Mouse (Mus musculus): Measurements from ENCODE around the gene Hacd3. TPM values are rescaled to one million over a fixed set of nuclear protein-coding genes. Genes with fewer than 3 reads are reported as not detected.

Hacd3 gene
- polyA plus RNA-seq, 1 experiment, result 16.4 TPM

GRCm38 (mm10) chr9:64990291-64990690, 31.2 kb downstream of the Hacd3 start:
- Histone ChIP-seq H3K27ac (replicated peaks; ENCODE audit: low read depth, low read length) (no peak overlapping the region), H3K4me1 (ENCODE audit: control insufficient read depth, insufficient read depth, insufficient read length, low read length) (no peaks in the 10 kb centered on the region), H3K4me3 (ENCODE audit: insufficient read depth, low read depth, low read length) (no peak overlapping the region)

DNA sequence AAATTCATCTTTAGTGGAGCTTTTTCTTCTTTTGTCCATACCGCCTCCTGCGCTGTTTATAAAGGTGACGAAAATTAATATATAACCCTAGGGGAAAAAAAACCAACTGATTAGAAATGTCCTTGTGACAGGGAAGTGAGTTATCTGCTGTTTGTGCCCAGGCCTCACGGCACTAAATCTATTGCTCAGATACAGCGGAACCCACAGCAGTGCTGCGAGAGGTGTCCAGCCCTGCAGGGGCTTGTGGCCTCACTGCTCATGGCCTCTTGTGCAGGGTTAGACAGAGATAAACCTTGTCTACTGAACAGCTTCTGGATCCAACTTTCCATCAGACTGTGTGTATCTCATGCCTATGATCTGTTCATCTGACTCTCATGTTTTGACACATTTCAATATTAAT, 33.0 kb downstream of the Hacd3 start:
- Histone ChIP-seq H3K27ac (replicated peaks; ENCODE audit: low read depth, low read length) (no peak overlapping the region), H3K4me3 (ENCODE audit: insufficient read depth, low read depth, low read length) (no peak overlapping the region), H3K4me1 (ENCODE audit: control insufficient read depth, insufficient read depth, insufficient read length, low read length) (no peaks in the 10 kb centered on the region)

- Histone ChIP-seq H3K27ac (replicated peaks; ENCODE audit: low read depth, low read length) (no peak overlapping the region), H3K4me3 (ENCODE audit: insufficient read depth, low read depth, low read length) (no peak overlapping the region), H3K4me1 (ENCODE audit: control insufficient read depth, insufficient read depth, insufficient read length, low read length) (no peaks in the 10 kb centered on the region)
Measured at GRCm38 (mm10) chr9:64987651-64988050, 33.8 kb downstream of the Hacd3 start.

GRCm38 (mm10) chr9:64985807-64986206, 35.7 kb downstream of the Hacd3 start:
- H3K4me3 ChIP-seq (ENCODE audit: insufficient read depth, low read depth, low read length), result no peak overlapping the region
- no peaks in the 10 kb centered on the region for H3K4me1 ChIP-seq (ENCODE audit: control insufficient read depth, insufficient read depth, insufficient read length, low read length)
- H3K27ac ChIP-seq (replicated peaks; ENCODE audit: low read depth, low read length), result no peak overlapping the region

GRCm38 (mm10) chr9:64985037-64985794, 36.3 kb downstream of the Hacd3 start:
- Histone ChIP-seq H3K4me3 (ENCODE audit: insufficient read depth, low read depth, low read length) (no peak overlapping the region), H3K27ac (replicated peaks; ENCODE audit: low read depth, low read length) (no peak overlapping the region), H3K4me1 (ENCODE audit: control insufficient read depth, insufficient read depth, insufficient read length, low read length) (peaks cover 2% of the 10 kb centered on the region; the same call in 1 of the 2 replicates)

DNA sequence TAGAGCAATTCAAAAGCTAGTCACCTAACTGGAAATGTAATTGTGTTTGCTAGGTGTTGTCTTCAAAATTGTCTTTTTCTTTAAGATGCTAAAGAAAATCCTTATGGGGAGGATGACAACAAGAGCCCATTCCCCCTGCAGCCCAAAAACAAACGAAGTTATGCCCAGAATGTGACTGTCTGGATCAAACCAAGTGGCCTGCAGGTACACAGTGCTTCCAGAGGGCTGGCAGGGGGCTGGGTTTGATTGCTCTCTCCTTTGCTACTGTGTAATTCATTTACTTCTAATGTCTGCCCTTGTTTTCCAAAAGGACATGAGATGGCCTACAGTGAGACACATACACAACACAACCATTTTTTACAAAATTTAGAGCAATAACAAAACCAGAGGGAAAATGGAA, 39.6 kb downstream of the Hacd3 start:
- H3K4me1 ChIP-seq (ENCODE audit: control insufficient read depth, insufficient read depth, insufficient read length, low read length), result peaks cover 2% of the 10 kb centered on the region; the same call in 1 of the 2 replicates
- no peak overlapping the region for H3K27ac ChIP-seq (replicated peaks; ENCODE audit: low read depth, low read length)
- no peak overlapping the region for H3K4me3 ChIP-seq (ENCODE audit: insufficient read depth, low read depth, low read length)

DNA sequence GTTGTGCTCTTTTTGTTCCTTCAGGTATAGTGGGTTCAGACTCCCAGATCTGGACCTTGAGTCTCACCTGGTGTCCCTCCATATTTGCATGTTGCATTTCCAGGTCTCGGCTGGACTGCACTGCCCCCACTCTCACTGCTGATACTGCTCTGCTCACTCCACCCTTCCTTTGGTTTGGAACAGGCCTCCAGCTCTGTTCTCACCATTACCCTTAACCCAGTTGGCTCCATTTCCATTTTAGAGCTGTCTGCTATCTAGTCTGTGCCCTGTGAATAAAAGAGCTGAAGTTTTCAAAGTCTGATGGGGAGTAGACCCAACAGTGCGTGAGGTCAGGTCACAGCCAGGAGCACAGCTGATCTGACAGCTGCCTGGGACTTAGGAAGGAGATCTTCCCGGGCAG, 40.9 kb downstream of the Hacd3 start:
- H3K27ac ChIP-seq (replicated peaks; ENCODE audit: low read depth, low read length), result no peak overlapping the region

DNA sequence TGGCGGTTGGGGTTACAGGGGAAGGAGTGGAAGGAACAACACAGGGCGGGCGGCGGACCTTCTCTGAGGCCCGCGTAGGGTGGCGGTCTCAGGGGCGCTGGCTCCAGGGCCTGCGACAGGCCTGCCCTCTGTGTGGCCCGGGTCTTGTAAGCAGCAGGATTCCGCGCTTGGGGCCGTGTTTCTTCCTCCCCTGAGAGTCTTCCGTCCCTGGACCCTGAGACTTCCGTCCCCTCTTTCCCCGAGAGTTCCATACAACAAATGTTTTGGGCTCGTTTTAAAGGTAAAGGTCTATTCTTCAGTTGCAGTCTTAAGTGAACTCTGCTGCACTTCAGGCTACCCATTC, 60.5 kb downstream of the Hacd3 start:
- H3K4me1 ChIP-seq (ENCODE audit: control insufficient read depth, insufficient read depth, insufficient read length, low read length), result no peaks in the 10 kb centered on the region; the same call in 1 of the 2 replicates
- peak overlapping the region; percentile 87 for H3K27ac ChIP-seq (replicated peaks; ENCODE audit: low read depth, low read length)
- peak overlapping the region; percentile 97 for H3K4me3 ChIP-seq (ENCODE audit: insufficient read depth, low read depth, low read length)

More for the DNA sequence above, 40.9 kb downstream of the Hacd3 start:
- H3K4me3 ChIP-seq (ENCODE audit: insufficient read depth, low read depth, low read length), result no peak overlapping the region
- peaks cover 2% of the 10 kb centered on the region; the same call in 1 of the 2 replicates for H3K4me1 ChIP-seq (ENCODE audit: control insufficient read depth, insufficient read depth, insufficient read length, low read length)

GRCm38 (mm10) chr9:64960117-64960977, 61.1 kb downstream of the Hacd3 start, which contains the start of gene Ints14:
TSS of gene Ints14 (plus strand) at chr9:64960905.
- peak within 1 kb of the TSS; percentile 87 for H3K27ac ChIP-seq (replicated peaks; ENCODE audit: low read depth, low read length)
- H3K4me1 ChIP-seq (ENCODE audit: control insufficient read depth, insufficient read depth, insufficient read length, low read length), result no peaks in the 10 kb centered on the region; the same call in 1 of the 2 replicates
- peak within 1 kb of the TSS; percentile 97 for H3K4me3 ChIP-seq (ENCODE audit: insufficient read depth, low read depth, low read length)

GRCm38 (mm10) chr9:64957276-64957675, 64.2 kb downstream of the Hacd3 start:
- Histone ChIP-seq H3K4me3 (ENCODE audit: insufficient read depth, low read depth, low read length) (no peak overlapping the region), H3K27ac (replicated peaks; ENCODE audit: low read depth, low read length) (no peak overlapping the region), H3K4me1 (ENCODE audit: control insufficient read depth, insufficient read depth, insufficient read length, low read length) (no peaks in the 10 kb centered on the region; the same call in 1 of the 2 replicates)

DNA sequence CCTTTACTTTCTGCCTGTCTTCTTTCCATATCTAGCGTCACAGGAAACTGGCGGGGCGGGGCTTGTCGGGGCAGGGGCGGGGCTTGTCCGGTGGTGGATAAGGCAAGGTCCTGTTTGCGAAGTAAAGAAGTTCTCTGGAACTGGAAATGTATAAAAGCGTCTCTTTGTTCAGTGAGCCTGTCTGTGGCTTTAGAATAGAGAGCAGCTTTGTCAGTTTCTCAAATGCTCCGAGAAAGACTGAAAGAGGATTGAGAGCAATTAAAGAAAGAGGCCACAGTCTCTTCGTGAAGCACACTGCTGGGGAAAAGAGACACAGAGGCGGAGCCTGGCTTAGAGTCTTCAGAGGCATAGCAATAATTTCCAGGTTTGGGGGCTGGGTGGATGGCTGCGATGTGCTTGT, 65.2 kb downstream of the Hacd3 start:
- Histone ChIP-seq H3K27ac (replicated peaks; ENCODE audit: low read depth, low read length) (no peak overlapping the region), H3K4me3 (ENCODE audit: insufficient read depth, low read depth, low read length) (peak overlapping the region; percentile 35; the same call in 1 of the 2 replicates), H3K4me1 (ENCODE audit: control insufficient read depth, insufficient read depth, insufficient read length, low read length) (no peaks in the 10 kb centered on the region)

DNA sequence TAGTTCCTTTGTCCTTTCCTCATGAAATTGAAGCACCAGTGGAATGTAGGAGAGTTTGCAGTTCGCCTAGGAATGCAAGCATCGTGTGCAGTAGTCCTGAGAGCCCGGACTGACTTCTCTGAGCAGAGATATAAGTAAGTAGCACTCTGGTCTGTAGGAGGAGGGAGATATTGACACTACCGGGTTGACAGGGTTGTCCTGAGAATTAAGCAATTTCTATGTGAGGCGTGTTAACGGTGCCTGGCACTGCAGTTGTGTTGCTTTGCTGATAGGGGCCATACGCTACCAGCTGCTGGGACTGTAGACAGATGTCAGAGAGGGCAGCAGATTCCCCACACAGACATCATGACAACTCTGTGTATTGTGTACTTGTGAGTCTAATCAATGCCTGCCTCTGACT, 68.3 kb downstream of the Hacd3 start:
- no peak overlapping the region for H3K4me3 ChIP-seq (ENCODE audit: insufficient read depth, low read depth, low read length)
- no peak overlapping the region for H3K27ac ChIP-seq (replicated peaks; ENCODE audit: low read depth, low read length)
- H3K4me1 ChIP-seq (ENCODE audit: control insufficient read depth, insufficient read depth, insufficient read length, low read length), result peaks cover under 1% of the 10 kb centered on the region; the same call in 1 of the 2 replicates

DNA sequence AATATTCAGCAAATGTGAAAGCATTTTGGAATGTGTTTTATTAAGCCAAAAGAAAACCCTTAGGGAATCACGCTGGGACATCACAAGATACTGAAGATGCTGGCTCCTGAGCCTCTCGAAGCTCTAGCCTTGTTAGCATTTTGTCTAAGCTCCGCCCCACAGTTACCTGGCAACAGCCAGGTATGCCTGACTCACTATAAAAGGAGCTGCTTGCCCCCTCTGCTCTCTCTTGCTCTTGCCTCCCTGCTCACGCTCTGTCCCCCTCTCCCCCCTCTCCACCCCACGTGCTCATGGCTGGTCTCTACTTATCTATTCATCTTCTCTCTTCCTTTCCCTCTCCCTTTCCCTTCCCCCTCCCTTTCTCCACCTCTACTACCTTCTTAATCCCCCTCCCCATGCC, 69.4 kb downstream of the Hacd3 start:
- Histone ChIP-seq H3K4me1 (ENCODE audit: control insufficient read depth, insufficient read depth, insufficient read length, low read length) (peaks cover 3% of the 10 kb centered on the region; the same call in 1 of the 2 replicates), H3K27ac (replicated peaks; ENCODE audit: low read depth, low read length) (no peak overlapping the region), H3K4me3 (ENCODE audit: insufficient read depth, low read depth, low read length) (no peak overlapping the region)

GRCm38 (mm10) chr9:64951161-64951657, 70.3 kb downstream of the Hacd3 start, which contains the start of gene Slc24a1:
TSS of gene Slc24a1 (minus strand) at chr9:64951607.
- H3K4me1 ChIP-seq (ENCODE audit: control insufficient read depth, insufficient read depth, insufficient read length, low read length), result peaks cover 3% of the 10 kb centered on the region; the same call in 1 of the 2 replicates
- no peak within 1 kb of the TSS for H3K27ac ChIP-seq (replicated peaks; ENCODE audit: low read depth, low read length)
- no peak within 1 kb of the TSS for H3K4me3 ChIP-seq (ENCODE audit: insufficient read depth, low read depth, low read length)

- H3K27ac ChIP-seq (replicated peaks; ENCODE audit: low read depth, low read length), result no peak overlapping the region
- H3K4me1 ChIP-seq (ENCODE audit: control insufficient read depth, insufficient read depth, insufficient read length, low read length), result peaks cover 3% of the 10 kb centered on the region; the same call in 1 of the 2 replicates
- no peak overlapping the region for H3K4me3 ChIP-seq (ENCODE audit: insufficient read depth, low read depth, low read length)
Measured at GRCm38 (mm10) chr9:64947483-64948095, 73.9 kb downstream of the Hacd3 start.
